Mouse (Mus musculus): ENCODE data around the gene Wwc1.

Gene Wwc1

DNA sequence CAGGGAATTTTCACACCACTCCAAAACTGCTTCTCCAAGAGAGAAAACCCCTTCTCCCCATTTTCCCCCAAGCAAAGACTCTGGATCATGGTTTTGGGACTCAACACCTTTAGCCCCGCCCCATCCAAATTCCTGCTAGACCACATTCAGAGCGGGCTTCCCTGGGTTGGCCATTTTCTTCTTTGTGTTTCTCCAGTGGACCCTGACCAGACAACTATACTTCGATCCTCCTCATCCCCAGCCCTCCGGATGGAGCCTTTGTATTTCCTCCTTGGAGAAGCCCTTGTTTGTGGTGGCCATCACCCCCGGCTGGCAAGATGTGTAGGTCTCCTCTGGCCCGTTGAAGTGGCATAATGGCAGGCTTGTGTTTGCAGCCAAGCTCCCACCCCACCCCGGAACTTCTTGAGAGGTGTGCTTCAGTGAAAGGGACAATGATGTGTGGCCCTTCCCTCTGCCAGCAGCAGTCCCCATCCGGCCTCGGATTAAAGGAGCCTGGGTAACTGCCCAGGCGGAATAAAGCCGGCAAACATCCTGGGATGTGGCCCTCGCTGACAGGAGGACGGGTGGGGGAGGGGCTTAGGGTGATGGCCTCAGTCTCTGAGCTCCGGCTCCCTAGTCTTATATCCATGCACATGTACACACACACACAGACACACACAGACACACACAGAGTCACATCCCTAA lies 46.8 kb downstream of the Wwc1 start:
- DNase-seq (ENCODE audit: low read depth, low spot score) = no peak

DNA sequence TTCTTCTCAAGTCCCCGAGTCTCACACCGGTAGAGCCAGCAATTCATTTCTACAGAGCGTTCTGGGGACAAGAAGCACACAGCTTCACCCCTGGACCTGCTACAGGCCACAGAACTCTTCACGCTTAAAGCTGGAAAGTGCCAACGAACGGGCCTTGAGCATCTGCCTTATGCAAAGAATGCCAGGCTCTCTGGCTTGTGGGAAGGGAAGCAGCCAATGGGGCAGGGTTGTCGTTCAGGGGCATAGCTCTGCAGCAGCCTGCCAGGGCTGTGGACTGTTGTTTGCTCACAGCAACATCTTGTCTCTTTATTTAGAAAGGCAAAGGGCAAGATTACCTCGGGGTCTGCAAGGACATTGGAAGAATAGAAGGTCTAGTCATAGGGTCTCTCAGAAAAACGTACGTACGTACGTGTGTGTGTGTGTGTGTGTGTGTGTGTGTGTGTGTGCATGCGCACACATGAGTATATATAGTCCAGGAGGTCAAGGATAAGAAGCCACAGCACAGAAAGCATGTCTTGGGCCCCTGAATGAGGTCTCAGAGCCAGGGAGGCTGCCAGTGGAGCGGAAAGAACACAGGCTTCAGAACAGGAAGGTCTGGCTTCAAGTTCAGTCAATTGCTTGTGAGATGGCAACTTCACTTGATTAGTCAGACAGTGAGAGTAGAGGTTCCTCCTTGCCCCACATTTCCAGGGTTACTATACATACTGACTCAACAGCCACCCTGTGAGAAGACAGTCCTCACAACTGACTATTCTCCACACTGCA lies 48.0 kb downstream of the Wwc1 start:
- DNase-seq (ENCODE audit: low read depth, low spot score) = no peak

DNA sequence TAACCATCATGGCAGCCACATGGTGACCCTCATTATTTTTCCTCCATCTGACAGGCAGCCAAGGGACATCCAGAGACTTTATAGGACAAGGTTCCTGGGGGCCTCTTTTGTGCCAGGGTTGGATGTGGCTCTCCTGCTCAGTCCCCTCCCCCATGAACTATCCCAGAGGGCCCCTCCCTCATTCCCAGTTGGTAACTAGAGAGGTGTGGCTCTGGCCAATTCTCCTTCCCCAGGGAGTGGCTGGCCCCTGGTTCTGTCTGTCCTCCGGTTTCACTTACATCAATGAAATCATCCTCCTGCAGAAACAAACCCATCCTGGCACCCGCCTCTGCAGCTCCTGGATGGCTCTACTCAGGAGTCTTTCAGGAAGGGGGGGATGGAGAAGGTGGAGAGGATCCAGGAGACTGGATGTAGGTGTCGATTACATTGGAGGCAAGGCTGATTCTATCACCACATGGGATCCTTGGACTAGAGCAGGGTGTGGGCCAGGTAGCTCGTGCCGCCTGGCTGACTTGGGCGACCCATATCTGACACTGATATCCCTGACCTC lies 49.7 kb downstream of the Wwc1 start:
- DNase-seq (ENCODE audit: low read depth, low spot score) = no peak

DNA sequence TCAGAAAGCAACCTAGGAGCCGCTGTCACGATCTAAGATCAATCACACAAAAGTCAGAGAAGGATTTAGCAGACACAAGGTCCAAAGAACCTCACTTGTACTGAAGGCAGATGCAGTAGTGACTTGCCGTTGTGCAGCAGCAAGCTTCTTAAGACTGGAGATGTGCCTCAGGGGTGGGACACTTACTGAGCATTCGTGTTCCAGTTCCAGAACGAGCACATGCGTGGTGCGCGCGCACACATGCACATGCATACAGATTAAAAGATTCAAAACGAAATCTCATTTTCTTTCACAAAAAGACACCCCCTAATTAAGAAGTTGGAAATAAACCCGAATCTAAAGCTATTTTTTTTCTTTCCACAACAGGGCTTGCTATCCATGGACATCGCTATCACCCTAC lies 51.9 kb downstream of the Wwc1 start:
- DNase-seq (ENCODE audit: low read depth, low spot score) = no peak

DNA sequence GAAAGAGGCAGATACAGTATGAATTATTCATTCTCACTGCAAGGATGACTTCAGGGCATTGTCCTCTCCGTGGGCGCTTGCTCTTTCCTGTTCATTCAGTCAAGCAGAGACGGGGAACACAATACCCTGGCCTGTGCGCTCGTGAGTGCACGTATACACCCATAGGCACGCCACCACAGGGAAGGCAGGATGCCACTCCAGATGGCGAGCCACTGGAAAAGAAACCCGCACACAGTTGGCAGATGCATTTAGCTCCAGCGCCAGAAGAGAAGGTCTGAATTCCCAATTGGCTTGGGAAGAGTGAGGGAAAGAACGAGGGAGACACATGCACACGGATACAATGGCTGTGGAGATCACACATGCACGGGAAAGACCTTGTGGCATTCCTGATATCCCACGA lies 53.0 kb downstream of the Wwc1 start:
- no peak for DNase-seq (ENCODE audit: low read depth, low spot score)

DNA sequence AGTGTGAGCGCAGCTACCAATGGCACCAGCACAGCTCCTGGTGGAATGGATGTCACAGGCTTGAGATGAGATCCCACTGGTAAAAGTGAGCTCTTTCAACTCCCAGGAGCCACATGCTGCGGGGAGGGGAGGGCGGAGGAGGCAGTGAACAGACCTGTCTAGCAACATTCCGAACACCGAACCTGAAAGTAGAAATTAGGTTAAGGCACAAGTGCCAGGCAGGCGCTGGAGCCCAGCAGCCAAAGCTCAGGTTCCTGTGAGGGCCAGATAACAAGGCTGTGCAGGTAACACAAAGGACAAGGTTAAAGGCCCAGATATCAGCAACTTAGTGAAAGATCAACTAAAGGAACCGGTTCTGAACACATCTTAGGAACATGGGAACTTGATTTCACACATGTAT lies 54.7 kb downstream of the Wwc1 start:
- DNase-seq (ENCODE audit: low read depth, low spot score) = no peak

DNA sequence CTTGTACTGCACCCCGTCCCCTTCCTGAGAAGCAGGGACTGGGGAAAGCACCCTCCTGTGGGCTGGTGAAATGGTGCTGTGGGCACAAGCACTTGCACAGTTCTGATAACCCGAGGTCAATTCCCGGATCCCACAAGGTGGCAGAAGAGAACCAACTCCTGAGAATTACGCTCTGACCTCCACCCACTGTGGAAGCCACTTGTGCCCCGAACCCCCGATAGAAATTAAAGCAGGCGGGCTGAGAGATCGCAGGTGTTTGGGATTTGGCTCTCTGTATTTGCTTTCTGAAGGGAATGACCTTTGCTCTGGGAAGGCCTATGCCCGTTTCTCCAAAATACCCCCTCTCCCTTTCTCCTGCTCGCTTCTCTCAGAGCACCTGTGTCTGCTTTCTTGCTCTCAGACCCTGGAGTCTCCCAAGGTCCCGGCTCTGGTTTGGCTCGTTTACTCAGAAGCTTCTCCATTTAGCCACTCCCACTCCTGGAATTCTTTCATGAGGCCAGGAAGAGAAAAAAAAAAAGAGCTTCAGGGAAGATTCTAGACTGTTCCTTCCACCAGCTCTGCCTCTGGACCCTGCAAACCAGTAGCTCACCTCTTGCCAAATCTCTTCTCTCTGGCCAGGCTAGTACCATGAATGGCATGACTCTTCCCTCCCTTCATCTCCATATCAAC lies 58.0 kb downstream of the Wwc1 start:
- DNase-seq (ENCODE audit: low read depth, low spot score) = no peak

DNA sequence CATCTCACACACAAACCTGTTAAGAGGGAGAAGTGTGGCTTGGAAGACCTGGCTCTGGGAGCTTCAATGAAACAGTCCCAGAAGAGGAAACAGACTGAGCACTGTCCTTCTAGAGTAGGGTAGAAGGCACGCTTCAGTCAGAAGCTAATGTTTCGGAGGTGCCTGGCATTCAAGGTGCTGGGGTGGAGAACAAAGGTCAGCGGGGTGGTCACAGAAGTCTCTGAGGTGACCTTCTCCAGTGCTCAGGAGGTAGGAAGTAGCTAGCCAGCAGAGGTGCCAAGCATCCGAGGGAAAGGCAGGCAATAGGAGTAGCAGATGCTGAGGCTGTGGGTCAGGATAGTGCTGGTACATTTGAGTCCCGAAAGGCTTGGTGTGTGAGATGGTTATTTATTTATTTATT lies 59.6 kb downstream of the Wwc1 start:
- DNase-seq (ENCODE audit: low read depth, low spot score) = no peak

DNA sequence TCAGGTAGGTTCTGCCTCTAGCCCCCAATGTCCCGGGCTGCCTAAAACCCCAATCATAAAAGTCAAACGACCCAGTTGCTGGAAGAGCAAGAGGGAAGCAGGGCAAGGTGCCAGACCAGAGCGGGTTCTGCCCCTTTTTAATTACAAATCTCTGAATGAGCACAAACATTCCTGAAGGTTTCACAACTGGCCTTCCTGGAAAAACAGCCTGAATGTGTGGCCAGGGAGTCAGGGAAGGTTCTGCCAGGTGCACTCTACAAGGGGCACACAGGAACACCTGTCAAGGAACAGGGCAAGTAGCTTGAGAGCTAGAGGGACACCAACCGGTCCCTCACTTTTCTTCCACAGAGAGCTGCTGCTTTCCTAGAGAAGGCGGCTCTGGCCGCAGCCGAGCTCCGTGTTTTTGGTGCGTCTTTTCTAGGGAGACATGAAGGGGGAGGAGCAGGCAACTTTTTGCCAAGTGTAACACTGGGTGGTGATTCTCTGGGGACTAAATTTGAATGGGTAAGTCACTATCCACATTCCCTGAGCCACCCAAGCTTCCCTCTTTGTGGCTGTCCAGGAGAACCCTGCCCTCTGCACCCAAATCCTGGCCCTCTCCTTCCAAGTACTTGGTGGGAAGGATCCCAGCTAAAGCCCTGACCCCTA lies 60.3 kb downstream of the Wwc1 start:
- no peak for DNase-seq (ENCODE audit: low read depth, low spot score)

DNA sequence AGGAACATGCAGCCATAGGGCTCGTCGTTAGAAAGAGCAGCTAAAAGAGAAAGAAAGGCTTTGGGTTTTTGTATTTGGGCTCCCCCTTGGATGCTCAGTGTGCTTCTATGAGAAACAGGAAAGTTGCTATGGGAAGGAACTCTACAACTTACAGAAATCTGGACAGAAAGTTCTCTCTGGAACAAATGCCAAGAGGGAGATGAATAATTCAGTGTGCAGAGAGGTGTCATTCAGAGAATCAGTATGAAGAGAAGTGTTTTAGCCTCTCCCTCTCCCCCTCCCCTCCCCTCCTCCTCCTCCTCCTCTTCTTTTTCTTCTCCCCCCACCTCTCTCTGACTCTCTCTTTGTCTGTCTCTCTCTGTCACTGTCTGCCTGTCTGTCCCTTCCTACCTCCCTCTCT lies 60.9 kb downstream of the Wwc1 start:
- DNase-seq (ENCODE audit: low read depth, low spot score) = no peak

DNA sequence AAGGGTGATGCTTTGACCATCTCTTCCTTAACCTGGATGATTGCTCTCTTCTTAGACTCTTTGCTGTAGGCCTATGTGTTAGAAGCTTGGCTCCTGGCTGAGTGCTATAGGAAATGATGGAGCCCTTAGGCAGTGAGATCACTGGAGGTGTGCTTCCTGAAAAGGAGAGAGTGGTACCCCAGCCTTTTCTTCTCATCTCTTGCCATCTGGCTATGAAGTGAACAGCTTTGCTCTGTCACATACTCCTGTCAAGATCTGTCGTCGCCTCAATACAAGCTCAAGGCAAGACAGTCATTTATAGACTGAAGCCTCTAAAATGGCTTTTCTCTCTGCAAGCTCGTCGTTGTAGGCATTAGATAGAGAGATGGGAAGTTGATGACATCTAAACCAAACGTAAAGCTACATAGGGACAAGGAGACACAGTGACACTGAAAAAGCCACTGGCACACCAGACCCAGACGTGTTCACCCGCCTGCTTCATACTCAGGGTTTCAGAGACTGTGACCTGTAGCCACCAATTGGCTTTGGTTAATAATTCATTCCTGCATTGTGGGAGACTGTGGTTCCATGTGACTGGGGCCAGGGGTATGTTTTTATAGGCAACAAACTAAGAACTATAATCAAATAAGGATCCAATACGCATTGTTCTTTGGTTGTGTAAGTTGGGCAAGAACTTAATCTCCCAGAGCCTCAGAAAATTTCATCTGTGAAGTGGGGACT lies 63.7 kb downstream of the Wwc1 start:
- no peak for DNase-seq (ENCODE audit: low read depth, low spot score)

DNA sequence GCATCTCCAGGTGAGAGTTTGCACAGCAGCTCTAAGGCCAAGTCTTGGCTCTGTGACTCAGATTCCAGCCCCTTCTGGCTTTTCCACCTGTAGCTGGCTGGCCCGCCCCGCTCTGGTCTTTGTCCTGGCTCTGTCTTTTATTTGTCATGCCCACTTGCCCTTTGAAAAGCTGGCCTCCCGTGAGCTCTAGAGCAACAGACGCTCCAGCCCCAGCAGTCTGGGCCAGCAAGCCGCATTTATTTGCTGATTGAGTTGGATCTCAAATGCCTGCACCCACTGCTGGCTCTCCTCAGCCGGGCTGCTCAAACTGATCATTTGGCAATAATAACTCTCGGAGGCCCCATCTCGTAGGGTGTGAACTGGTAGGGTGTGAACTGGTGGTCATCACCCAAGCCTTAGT lies 64.8 kb downstream of the Wwc1 start:
- no peak for DNase-seq (ENCODE audit: low read depth, low spot score)

DNA sequence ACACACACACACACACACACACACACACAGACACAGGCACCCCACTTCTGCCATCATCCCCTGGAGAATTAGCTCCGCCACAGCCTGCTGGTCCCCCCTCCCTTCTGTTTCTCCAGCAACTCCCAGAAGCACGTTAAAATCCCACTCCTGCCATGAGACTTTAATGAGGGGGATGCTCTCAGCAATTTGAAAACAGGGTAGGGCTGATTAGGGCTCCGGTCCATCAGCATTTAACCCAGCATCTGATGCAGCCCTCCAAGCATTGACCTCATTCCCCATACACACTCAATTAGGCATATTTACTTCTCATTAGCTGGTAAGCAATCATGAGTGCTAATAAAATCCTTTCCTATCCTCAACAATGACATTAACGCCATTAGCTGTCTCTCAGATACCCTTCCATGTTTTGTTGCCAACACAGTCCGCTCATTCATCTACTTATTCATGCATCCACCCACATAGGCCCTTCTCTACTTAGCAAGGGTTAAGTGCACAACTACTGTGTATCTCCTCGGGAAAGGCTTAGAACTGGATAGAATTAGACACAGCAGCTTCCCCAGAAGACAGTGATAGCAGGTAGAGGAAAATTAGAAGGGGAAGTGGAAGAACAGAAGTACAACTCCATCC lies 66.8 kb downstream of the Wwc1 start:
- no peak for DNase-seq (ENCODE audit: low read depth, low spot score)

DNA sequence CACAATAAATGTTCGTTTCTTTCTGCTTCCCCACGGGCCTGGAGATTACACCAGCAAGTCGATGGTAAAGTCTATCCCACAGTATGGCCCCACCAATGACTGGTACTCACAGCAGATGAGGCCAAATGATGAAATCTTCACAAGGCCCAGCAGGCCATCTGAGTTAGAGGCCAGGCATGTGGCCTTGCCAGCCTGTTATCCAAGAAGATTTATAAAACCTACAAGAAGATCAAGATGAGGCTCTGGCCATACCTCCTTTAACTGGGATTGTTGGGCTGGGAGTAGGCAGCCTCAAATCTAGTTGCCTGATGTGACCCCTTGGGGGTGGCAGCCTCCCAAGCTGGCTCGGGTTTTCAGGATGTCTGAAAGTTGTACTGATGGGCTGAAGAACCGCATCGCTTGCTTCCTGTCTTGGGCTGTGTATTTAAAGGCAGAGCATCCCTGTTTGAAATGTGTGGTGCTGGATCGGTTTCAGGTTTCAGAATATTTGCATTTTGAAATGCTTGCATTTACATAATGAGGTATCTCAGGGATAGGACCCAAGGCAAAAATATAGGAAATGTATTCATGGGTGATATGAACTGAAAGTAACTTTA lies 75.3 kb downstream of the Wwc1 start:
- no peak for DNase-seq (ENCODE audit: low read depth, low spot score)

DNA sequence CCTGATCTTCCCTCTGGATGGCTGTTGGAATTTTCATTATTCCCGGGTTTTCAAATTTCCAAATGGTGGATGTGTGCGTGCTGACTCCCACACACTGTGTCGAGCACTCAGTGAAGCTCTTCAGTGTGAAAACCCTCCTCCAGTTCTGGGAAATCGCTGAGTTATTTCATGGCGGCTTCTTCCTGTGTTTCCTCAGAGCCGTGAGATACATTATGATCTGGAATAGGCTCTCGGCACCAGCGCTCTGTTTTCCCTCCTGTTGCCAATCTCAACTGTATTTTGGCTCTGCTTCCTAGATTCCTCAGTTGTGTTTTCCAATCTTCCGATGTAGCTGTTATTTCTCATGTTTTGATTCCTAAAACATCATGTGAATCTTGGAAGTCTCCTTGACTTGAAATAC lies 77.2 kb downstream of the Wwc1 start:
- no peak for DNase-seq (ENCODE audit: low read depth, low spot score)

DNA sequence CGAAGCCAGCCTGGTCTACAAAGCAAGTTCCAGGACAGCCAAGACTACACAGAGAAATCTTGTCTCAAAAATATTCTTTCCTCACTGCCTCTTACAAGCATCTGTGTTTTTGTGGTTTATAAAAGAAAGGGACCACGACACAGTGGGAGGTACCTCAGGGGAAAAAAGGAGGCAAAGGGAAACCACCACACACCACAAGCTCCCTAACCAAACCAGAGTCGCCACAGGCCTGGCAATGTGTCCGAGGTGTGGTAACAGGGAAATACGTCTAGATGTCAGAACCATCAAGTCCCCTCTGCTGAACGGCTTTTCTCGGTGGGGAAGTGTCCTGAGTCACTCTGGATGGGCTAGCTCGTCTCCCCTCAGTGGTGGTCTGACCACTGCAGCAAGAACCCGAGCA lies 80.4 kb downstream of the Wwc1 start:
- no peak for DNase-seq (ENCODE audit: low read depth, low spot score)

DNA sequence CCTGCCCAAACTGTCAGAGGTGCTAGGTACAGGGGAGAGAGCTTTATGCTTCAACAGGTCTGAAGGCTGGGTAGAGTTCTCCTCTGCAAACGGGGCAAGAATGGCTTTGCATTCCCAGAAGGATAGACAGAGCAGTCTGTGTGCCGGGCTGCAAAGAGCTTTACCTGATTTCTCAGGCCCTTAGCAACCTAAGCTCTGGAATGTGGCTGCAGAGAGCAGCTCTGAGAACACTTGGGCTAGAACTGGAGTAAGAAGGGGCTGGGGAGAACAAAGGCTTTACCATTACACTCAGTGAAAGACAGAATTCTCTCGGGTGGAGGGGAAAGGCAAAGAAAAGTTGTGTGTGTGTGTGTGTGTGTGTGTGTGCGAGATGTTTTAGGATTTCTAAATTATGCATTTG lies 86.9 kb downstream of the Wwc1 start:
- no peak for DNase-seq (ENCODE audit: low read depth, low spot score)

DNA sequence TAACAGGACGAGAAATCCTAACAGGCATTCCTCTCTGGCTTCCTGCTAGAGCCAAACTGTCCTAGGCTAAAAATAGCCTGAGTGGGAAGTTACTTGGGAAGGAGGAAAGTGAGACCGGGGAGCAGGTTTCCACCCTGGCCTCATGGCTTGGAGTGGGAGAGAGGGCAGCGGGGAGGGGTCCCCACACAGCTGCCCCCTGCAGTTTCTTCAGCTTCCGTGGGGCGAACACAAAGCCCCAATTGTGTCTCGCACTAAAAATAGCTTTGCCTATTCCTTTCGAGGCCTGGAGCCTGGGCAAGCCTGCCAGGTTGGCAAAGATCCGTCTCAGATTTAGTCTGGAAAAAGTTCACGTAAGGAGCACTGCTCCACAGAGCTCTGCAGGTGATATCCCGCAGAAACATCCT lies 87.3 kb downstream of the Wwc1 start:
- no peak for DNase-seq (ENCODE audit: low read depth, low spot score)

DNA sequence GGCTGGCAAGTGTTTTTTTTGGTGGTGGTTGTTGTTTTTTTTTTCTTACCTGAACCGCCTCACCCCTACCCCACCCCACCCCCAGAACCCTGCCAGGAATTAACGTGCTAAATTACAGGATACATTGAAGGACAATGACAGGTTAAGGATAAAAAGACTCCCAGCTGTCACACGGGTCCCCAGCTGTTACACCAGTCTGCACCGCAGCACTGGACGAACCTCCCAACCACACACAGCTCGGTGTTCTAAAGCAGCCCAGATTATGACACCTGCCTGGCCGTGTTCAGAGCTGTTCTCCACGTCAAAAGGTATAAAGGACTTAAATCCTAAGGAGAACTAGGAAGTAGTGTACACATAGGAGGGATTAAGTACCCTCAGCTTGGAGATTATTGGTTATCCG lies 88.0 kb downstream of the Wwc1 start:
- no peak for DNase-seq (ENCODE audit: low read depth, low spot score)

DNA sequence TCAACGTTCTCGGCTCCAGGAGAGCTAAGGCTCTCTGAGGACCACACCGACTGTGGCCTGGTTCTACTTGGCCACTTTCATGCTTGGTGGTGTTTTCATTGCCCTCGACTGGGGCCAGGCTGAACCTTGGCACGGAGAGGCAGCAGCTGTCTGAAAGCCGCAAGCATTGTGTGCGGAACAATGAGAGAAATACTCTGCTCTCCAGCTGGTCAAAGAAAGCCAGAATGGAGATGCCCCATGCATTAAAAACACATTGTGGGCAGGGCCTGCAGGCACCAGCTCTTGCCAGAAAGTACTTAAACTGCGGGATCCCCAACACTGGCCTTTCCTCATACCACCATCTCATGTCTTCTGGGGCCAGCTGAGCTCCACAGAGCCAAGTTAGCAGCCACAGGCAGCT lies 91.5 kb downstream of the Wwc1 start:
- DNase-seq (ENCODE audit: low read depth, low spot score) = no peak

DNA sequence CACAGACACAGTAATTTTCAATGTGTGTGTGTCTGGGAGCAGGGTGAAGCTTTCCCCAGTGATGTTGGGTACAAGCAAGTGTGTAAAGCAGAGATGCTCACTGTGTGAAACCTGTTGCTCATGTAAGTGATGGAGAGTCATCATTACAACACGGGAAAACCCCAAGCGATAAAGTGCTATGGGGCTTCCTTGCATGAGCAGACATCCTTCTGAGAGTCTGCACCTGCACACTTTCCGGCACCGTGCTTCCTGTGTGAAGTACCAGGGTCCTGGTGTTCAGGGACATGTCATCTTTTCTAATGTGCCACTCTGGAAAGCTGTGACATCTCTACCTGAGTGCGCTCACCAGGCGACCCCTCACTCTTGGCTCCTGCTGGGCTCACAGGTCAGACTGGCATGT lies 97.5 kb downstream of the Wwc1 start:
- no peak for DNase-seq (ENCODE audit: low read depth, low spot score)
